Mouse (Mus musculus) bone marrow macrophage, adult 2 months (primary cell): ENCODE measurements around the gene Col4a1. TPM values are rescaled to one million over a fixed set of nuclear protein-coding genes. Genes with fewer than 3 reads are reported as not detected.

Source experiments
- H3K27ac ChIP-seq: 2 replicates; pipeline ENCODE4 v1.5.1; 2012; ENCODE audit warnings: low read depth, low read length; ENCODE audit not compliant: insufficient read depth
- H3K4me1 ChIP-seq: 2 replicates; pipeline ENCODE4 v1.6.1; 2012; ENCODE audit warnings: low read length; ENCODE audit not compliant: control insufficient read depth, insufficient read depth
- H3K4me3 ChIP-seq: 2 replicates; pipeline ENCODE4 v1.5.1; 2012; ENCODE audit warnings: mild to moderate bottlenecking, low read length, moderate library complexity; ENCODE audit not compliant: insufficient read depth
- CTCF ChIP-seq: IDR thresholded peaks from 2 replicates; pipeline ENCODE4 v1.5.1; 2012; ENCODE audit warnings: low read depth, mild to moderate bottlenecking, low read length, moderate library complexity
- POLR2A ChIP-seq: IDR thresholded peaks from 2 replicates; pipeline ENCODE4 v1.6.1; 2012; ENCODE audit warnings: mild to moderate bottlenecking, low read depth, low read length, borderline replicate concordance
- polyA plus RNA-seq: library from polyadenylated mRNA; stranded (reverse); fragments of >200 nt; gene quantifications from 2 replicates; pipeline ENCODE4 v1.2.4, GENCODE M21; 2012; ENCODE audit not compliant: missing spikeins, insufficient read depth, insufficient read length

Gene Col4a1
- polyA plus RNA-seq, 1 experiment, result 7.2 TPM

GRCm38 (mm10) chr8:11219282-11219681, 93.3 kb downstream of the Col4a1 start:
- Histone ChIP-seq H3K4me3 (no peak overlapping the region), H3K4me1 (peaks cover 10% of the 10 kb centered on the region; the same call in 1 of the 2 replicates), H3K27ac (no peak overlapping the region)
- TF ChIP-seq CTCF (no peak), POLR2A (no peak)

GRCm38 (mm10) chr8:11215231-11215630, 97.4 kb downstream of the Col4a1 start:
- H3K27ac ChIP-seq, result no peak overlapping the region
- H3K4me1 ChIP-seq, result peaks cover 10% of the 10 kb centered on the region; the same call in 1 of the 2 replicates
- H3K4me3 ChIP-seq, result no peak overlapping the region
- no peak for TF ChIP-seq POLR2A
- TF ChIP-seq CTCF, result 0 out of 2 replicates have a peak, but pooled peaks have one; percentile 22

GRCm38 (mm10) chr8:11206509-11206908, 106.1 kb downstream of the Col4a1 start:
- Histone ChIP-seq H3K27ac (no peak overlapping the region), H3K4me3 (no peak overlapping the region), H3K4me1 (peaks cover 24% of the 10 kb centered on the region)
- TF ChIP-seq CTCF (no peak), POLR2A (no peak)

- TF ChIP-seq POLR2A (no peak), CTCF (no peak)
- H3K27ac ChIP-seq, result no peak overlapping the region
- peaks cover 24% of the 10 kb centered on the region for H3K4me1 ChIP-seq
- no peak overlapping the region for H3K4me3 ChIP-seq
These were observed 107.1 kb downstream of the Col4a1 start for GRCm38 (mm10) chr8:11205532-11205931.

- Histone ChIP-seq H3K4me1 (peaks cover 24% of the 10 kb centered on the region), H3K27ac (no peak overlapping the region), H3K4me3 (no peak overlapping the region)
- TF ChIP-seq POLR2A (no peak), CTCF (no peak)
These were observed 109.1 kb downstream of the Col4a1 start for GRCm38 (mm10) chr8:11203260-11204110.

GRCm38 (mm10) chr8:11198650-11199049, 114.0 kb downstream of the Col4a1 start:
- no peak overlapping the region for H3K27ac ChIP-seq
- no peak overlapping the region for H3K4me3 ChIP-seq
- TF ChIP-seq CTCF, result no peak
- TF ChIP-seq POLR2A, result no peak
- peaks cover 6% of the 10 kb centered on the region for H3K4me1 ChIP-seq

GRCm38 (mm10) chr8:11197988-11198387, 114.6 kb downstream of the Col4a1 start:
- Histone ChIP-seq H3K4me1 (no peaks in the 10 kb centered on the region), H3K27ac (no peak overlapping the region), H3K4me3 (no peak overlapping the region)
- TF ChIP-seq POLR2A, result no peak
- no peak for TF ChIP-seq CTCF

- Histone ChIP-seq H3K4me3 (no peak overlapping the region), H3K27ac (no peak overlapping the region), H3K4me1 (no peaks in the 10 kb centered on the region)
- TF ChIP-seq POLR2A (no peak), CTCF (no peak)
These were observed 115.4 kb downstream of the Col4a1 start for GRCm38 (mm10) chr8:11197261-11197660.

- no peak for TF ChIP-seq CTCF
- TF ChIP-seq POLR2A, result no peak
- Histone ChIP-seq H3K4me1 (no peaks in the 10 kb centered on the region), H3K27ac (no peak overlapping the region), H3K4me3 (no peak overlapping the region)
These were observed 119.8 kb downstream of the Col4a1 start for GRCm38 (mm10) chr8:11192719-11193324.

- Histone ChIP-seq H3K4me3 (peak overlapping the region; percentile 35), H3K27ac (no peak overlapping the region), H3K4me1 (no peaks in the 10 kb centered on the region)
- no peak for TF ChIP-seq POLR2A
- peak; percentile 88 for TF ChIP-seq CTCF
These were observed 124.9 kb downstream of the Col4a1 start for GRCm38 (mm10) chr8:11187581-11188271.

- no peaks in the 10 kb centered on the region for H3K4me1 ChIP-seq
- H3K4me3 ChIP-seq, result no peak overlapping the region
- no peak overlapping the region for H3K27ac ChIP-seq
- TF ChIP-seq CTCF (no peak), POLR2A (no peak)
These were observed 126.2 kb downstream of the Col4a1 start for GRCm38 (mm10) chr8:11186456-11186855.
